Mouse (Mus musculus): ENCODE data around the gene Odf3b. TPM values are rescaled to one million over a fixed set of nuclear protein-coding genes. Genes with fewer than 3 reads are reported as not detected.

The Odf3b gene
- polyA plus RNA-seq, 1 experiment from 2014 or later: 0.96 TPM

DNA sequence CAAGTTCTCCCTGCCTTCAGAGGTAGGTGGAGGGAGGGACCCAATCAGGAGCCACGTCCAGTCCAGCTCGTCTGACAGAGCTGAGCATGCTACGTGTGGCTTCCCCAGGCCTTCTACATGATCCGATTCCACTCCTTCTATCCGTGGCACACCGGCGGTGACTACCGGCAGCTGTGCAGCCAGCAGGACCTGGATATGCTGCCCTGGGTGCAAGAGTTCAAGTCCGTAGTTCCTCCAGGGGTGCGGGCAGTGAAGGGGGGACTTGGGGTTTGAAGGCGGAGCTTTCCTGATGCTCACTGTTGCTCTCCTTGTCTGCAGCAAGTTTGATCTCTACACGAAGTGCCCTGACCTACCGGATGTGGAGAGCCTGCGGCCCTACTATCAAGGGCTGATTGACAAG is 42.7 kb downstream of the Odf3b start:
- 84% methylated on average over 14 of the region's 14 CpGs for WGBS
- no peak for ATAC-seq (replicated peaks; ENCODE audit: insufficient number of reproducible peaks, insufficient read depth, low FRiP score, low read depth)

GRCm38 (mm10) chr15:89334774-89335537 is 44.1 kb downstream of the Odf3b start:
- WGBS: 81% methylated on average over 17 of the region's 17 CpGs
- ATAC-seq (replicated peaks; ENCODE audit: insufficient number of reproducible peaks, insufficient read depth, low FRiP score, low read depth): no peak
- Histone ChIP-seq H3K4me1 (replicated peaks) (no peaks in the 10 kb centered on the region), H3K27me3 (no peaks in the 10 kb centered on the region), H3K4me2 (no peak overlapping the region), H3K4me3 (no peak overlapping the region), H3K9me3 (replicated peaks) (no peaks in the 10 kb centered on the region), H3K36me3 (no peaks in the 10 kb centered on the region), H3K27ac (no peak overlapping the region), H3K9ac (no peak overlapping the region)

More for the DNA sequence above, 42.7 kb downstream of the Odf3b start:
- Histone ChIP-seq H3K9me3 (replicated peaks) (no peaks in the 10 kb centered on the region), H3K36me3 (no peaks in the 10 kb centered on the region), H3K27me3 (no peaks in the 10 kb centered on the region), H3K4me1 (replicated peaks) (no peaks in the 10 kb centered on the region), H3K4me3 (no peak overlapping the region), H3K9ac (no peak overlapping the region), H3K27ac (no peak overlapping the region), H3K4me2 (no peak overlapping the region)

DNA sequence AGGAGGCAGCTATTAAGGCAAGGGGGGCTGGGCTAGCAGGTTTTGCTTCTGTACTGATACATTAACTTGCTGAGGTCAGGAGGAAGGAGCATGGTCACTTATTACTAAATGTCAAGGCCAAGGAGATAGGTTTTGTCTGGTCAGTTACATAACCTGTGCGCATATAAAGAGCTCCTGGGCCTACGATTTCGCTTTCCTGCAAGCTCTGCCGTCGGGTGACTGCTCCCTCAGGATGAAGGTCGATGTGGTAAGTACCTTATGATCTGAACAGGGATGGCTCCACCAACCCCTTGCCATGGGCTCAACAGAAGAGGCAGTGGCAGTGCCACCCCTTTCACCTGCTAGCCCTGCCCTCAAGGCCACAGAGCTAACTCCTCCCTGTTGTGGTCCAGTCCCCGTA is 44.8 kb downstream of the Odf3b start, which contains the start of gene Miox:
Gene Miox, plus strand, starts transcription at position 128 of the 400 bp plus-strand sequence.
- no peak for ATAC-seq (replicated peaks; ENCODE audit: insufficient number of reproducible peaks, insufficient read depth, low FRiP score, low read depth)
- Histone ChIP-seq H3K9me3 (replicated peaks) (no peaks in the 10 kb centered on the region), H3K27ac (no peak within 1 kb of the TSS), H3K4me2 (no peak within 1 kb of the TSS), H3K4me1 (replicated peaks) (no peaks in the 10 kb centered on the region), H3K9ac (no peak within 1 kb of the TSS), H3K27me3 (no peaks in the 10 kb centered on the region), H3K36me3 (no peaks in the 10 kb centered on the region), H3K4me3 (no peak within 1 kb of the TSS)
- WGBS: 79% methylated on average over 7 of the region's 7 CpGs

Other genes starting within 250 kb of the Odf3b start
- 16.0 and 19.1 TPM in 2 replicates for gene Mapk12, start 238.6 kb downstream of the Odf3b start, polyA plus RNA-seq (2015; fragmentation: Nextera tagmentation; extraction: Ambion mirVana)
- 3.1 and 4.1 TPM in 2 replicates for gene Mapk11, start 229.7 kb downstream of the Odf3b start, polyA plus RNA-seq (2015; fragmentation: Nextera tagmentation; extraction: Ambion mirVana)
- gene Plxnb2, start 198.5 kb downstream of the Odf3b start, polyA plus RNA-seq (2015; fragmentation: Nextera tagmentation; extraction: Ambion mirVana): 76.5 and 109 TPM in 2 replicates
- 15.3 and 18.2 TPM in 2 replicates for gene Dennd6b, start 182.8 kb downstream of the Odf3b start, polyA plus RNA-seq (2015; fragmentation: Nextera tagmentation; extraction: Ambion mirVana)
- 18.6 and 22.7 TPM in 2 replicates for gene Ppp6r2, start 167.7 kb downstream of the Odf3b start, polyA plus RNA-seq (2015; fragmentation: Nextera tagmentation; extraction: Ambion mirVana)
- gene Sbf1, start 64.0 kb downstream of the Odf3b start, polyA plus RNA-seq (2015; fragmentation: Nextera tagmentation; extraction: Ambion mirVana): 27.5 and 45.9 TPM in 2 replicates
- gene Adm2, start 56.6 kb downstream of the Odf3b start, polyA plus RNA-seq (2015; fragmentation: Nextera tagmentation; extraction: Ambion mirVana): 0.19 and 0.60 TPM in 2 replicates
- gene Miox, start 44.9 kb downstream of the Odf3b start, polyA plus RNA-seq (2015; fragmentation: Nextera tagmentation; extraction: Ambion mirVana): 0.28 TPM in 1 of 2 replicates, not detected in the other
- 43.0 and 57.7 TPM in 2 replicates for gene Lmf2, start 23.6 kb downstream of the Odf3b start, polyA plus RNA-seq (2015; fragmentation: Nextera tagmentation; extraction: Ambion mirVana)
- 85.3 and 96.9 TPM in 2 replicates for gene Ncaph2, start 23.6 kb downstream of the Odf3b start, polyA plus RNA-seq (2015; fragmentation: Nextera tagmentation; extraction: Ambion mirVana)
- 7.0 and 8.2 TPM in 2 replicates for gene Sco2, start 5.4 kb downstream of the Odf3b start, polyA plus RNA-seq (2015; fragmentation: Nextera tagmentation; extraction: Ambion mirVana)
- 1.2 and 1.3 TPM in 2 replicates for gene Tymp, start 2.2 kb downstream of the Odf3b start, polyA plus RNA-seq (2015; fragmentation: Nextera tagmentation; extraction: Ambion mirVana)
- gene Klhdc7b, start 5.6 kb upstream of the Odf3b start, polyA plus RNA-seq (2015; fragmentation: Nextera tagmentation; extraction: Ambion mirVana): not detected in 2 replicates
- gene Syce3, start 31.2 kb upstream of the Odf3b start, polyA plus RNA-seq (2015; fragmentation: Nextera tagmentation; extraction: Ambion mirVana): not detected in 2 replicates
- gene Cpt1b, start 46.6 kb upstream of the Odf3b start, polyA plus RNA-seq (2015; fragmentation: Nextera tagmentation; extraction: Ambion mirVana): 169 and 195 TPM in 2 replicates
- gene C730034F03Rik, start 50.3 kb upstream of the Odf3b start, polyA plus RNA-seq (2015; fragmentation: Nextera tagmentation; extraction: Ambion mirVana): 3.3 and 3.9 TPM in 2 replicates
- 0.16 and 0.76 TPM in 2 replicates for gene Gm44502, start 50.4 kb upstream of the Odf3b start, polyA plus RNA-seq (2015; fragmentation: Nextera tagmentation; extraction: Ambion mirVana)
- 72.7 and 73.8 TPM in 2 replicates for gene Chkb, start 50.6 kb upstream of the Odf3b start, polyA plus RNA-seq (2015; fragmentation: Nextera tagmentation; extraction: Ambion mirVana)
- 0.16 and 1.3 TPM in 2 replicates for gene Mapk8ip2, start 74.6 kb upstream of the Odf3b start, polyA plus RNA-seq (2015; fragmentation: Nextera tagmentation; extraction: Ambion mirVana)
- 16.3 and 19.9 TPM in 2 replicates for gene Arsa, start 98.1 kb upstream of the Odf3b start, polyA plus RNA-seq (2015; fragmentation: Nextera tagmentation; extraction: Ambion mirVana)
- gene Shank3, start 120.3 kb upstream of the Odf3b start, polyA plus RNA-seq (2015; fragmentation: Nextera tagmentation; extraction: Ambion mirVana): 1.4 and 2.1 TPM in 2 replicates
- gene Acr, start 189.0 kb upstream of the Odf3b start, polyA plus RNA-seq (2015; fragmentation: Nextera tagmentation; extraction: Ambion mirVana): 0.08 and 0.22 TPM in 2 replicates
- gene Rabl2, start 212.6 kb upstream of the Odf3b start, polyA plus RNA-seq (2015; fragmentation: Nextera tagmentation; extraction: Ambion mirVana): 18.1 and 22.3 TPM in 2 replicates

Data from heart, embryonic 15.5 days (tissue).